Mouse (Mus musculus): ENCODE data around the gene Abcb1b. TPM values are rescaled to one million over a fixed set of nuclear protein-coding genes. Genes with fewer than 3 reads are reported as not detected.
"Not testable (repeated sequence)": the region's sequence is repeated elsewhere in the genome, so short reads cannot be mapped to it uniquely, and the experiment has no call there.

Gene Abcb1b
- total RNA-seq (2022), result 1 to 10 TPM; 4.0 to 8.6 (median 6.6) TPM

DNA sequence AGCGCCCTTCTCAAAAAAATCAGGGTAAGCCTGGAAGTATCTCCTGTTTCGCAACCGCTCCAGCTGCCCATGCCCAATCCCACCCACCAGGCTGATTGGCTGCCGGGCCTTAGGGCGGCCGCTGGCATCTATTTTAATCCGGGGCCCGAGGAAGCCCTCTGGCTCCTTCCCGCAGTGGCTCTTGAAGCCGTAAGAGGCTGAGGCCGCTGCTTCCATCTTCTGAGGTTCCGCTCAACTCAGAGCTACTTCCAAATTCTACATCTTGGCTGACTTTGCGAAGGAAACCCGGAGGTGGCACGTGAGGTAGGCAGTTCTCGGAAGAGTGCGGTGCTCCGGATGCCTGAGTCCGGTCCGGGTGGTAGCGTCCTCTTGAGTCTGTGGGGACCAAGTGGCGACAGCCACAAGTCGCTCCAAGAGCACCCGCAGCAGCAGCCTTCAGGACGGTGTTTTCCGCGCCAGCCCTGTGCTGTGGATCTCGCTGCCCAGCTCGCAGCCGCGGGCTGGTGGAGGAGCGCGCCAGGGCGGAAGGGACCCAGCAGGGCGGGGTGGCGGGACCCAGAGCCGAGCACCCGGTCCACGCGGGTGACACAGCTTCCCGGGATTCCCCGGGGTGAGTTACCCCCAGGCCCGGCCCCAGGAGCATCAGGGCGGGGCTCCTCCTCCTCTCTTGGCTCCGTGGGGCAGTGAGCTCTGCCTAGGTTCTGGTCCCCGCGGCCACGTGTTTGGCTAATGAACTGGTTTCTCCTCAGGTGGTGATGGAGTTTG, at the start of gene Abcb1b:
Gene Abcb1b, plus strand, starts transcription at position 161 of the 765 bp plus-strand sequence.
- DNase-seq (ENCODE audit: low spot score in 2 of 2), result peak; percentile 37 to 42

DNA sequence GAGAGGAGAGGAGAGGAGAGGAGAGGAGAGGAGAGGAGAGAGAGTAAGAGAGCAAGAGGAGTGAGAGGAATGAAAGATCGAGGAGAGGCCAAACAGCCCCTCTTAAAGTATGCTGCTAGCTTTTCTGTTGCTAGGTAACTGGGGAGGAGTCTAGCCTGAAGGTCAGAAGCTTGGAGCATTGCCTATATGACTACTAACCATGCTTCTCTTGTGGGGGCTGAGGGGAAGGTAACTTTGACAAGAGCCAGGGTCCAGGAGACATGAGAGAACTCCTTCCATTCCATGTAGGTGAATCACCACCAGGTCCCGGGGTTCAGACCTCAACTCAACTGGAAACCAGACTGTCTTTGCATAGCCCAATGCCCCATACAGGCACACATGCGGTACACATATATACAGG, 25.1 kb upstream of the Abcb1b start:
- DNase-seq (ENCODE audit: low spot score in 2 of 2), result no peak

DNA sequence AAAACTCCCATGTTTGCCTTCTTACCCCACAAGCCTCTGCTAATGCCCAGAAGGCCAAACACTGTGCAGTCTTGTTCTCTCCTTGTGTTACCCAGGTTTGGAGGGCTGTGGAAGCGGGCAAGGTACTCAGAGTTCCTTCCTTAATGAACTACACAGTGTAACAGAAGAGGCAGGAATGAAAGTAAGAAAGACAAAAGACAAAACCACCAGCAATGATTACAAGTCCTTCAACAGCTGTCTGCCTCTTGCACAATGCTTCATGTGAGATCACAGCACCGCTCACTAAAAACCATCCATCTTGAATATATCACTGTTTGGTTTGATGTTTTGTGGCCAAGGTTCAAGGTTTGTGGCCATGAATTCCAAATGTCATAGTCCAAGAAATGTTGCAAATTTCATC, 19.6 kb upstream of the Abcb1b start:
- no peak for DNase-seq (ENCODE audit: low spot score in 2 of 2)

DNA sequence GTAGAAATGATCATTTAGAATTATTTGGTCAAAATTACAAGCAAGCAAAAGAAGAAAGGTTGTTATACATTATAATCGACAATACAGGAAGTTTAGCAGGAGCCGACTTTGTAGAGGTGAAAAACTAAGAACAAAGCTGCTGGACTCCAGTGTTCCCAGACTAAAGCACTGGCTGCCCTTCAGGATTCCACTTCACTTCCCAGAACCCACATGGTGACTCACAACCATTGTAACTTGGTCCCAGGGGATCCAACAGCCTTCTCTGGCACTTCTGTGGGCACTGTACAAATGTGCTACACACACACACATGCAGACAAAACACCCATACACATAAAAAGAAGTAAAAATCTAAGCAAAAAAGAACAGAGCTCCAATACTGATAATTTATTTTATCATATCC, 19.2 kb upstream of the Abcb1b start:
- DNase-seq (ENCODE audit: low spot score in 2 of 2), result no peak

GRCm38 (mm10) chr5:8792281-8792680, 5.7 kb upstream of the Abcb1b start:
- DNase-seq (ENCODE audit: low spot score in 2 of 2), result no peak

GRCm38 (mm10) chr5:8798752-8799115, 787 bp downstream of the Abcb1b start:
- no peak for DNase-seq (ENCODE audit: low spot score in 2 of 2)

GRCm38 (mm10) chr5:8805742-8806141, 7.8 kb downstream of the Abcb1b start:
- DNase-seq (ENCODE audit: low spot score in 2 of 2), result peak; percentile 9 to 15

DNA sequence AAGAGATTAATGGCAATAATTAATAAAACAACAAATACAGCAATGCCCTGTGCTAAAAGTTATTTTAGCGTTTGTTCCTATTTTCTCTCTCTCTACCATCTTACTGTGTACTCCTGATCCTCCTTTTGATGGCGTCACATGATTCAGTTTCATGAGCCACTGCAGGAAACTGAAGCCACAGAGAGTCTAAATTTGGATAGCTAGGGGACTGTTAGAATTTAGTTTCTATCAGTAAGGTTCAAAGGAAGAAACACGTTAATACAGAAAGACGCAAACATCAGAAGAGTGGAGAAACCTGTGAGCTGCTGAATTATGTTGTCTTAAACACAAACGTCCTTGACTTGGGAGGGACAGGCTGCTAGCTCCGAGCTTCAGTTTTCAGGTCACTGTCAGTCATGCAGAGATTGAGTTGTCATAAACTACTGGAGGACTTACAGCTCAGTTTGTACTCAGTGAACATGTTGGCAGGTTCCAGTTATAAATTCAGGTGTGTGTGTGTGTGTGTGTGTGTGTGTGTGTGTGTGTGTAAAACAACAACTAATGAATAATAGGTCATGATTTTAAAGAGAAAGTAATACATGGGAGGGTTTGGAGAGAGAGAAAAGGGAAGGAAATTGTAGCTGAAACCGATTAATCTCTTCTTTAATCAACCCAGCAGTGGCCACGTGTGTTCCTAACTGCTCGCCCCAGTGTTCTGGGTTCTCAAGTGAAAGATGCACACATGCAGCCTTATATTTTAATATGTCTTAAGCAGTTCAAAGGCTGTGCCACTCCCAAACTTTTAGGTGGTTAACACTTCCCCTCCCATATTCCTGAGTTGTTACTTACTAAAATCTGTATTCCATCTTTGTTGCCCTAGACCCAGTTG, 9.4 kb downstream of the Abcb1b start:
- DNase-seq (ENCODE audit: low spot score in 2 of 2), result no peak

DNA sequence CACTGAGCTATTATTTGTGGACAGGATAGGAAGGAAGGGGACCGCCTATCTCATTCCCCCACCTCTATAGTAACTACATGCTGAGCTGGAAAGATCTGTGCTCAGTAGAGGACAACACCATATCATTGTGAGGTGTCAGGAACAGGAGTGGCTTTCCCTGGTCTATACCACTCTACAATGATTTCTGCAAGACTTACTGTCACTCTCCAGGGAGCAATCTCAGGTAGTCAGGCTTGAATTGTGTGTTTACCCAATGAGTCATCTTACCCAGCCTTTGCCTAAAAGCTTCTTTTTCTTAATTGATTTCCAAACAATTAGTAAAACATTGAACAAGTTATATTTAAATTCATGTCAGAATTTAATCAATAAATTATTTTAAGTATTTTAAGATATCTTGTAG, 15.9 kb downstream of the Abcb1b start:
- DNase-seq (ENCODE audit: low spot score in 2 of 2), result no peak

- DNase-seq (ENCODE audit: low spot score in 2 of 2), result no peak
These were observed 22.0 kb downstream of the Abcb1b start for GRCm38 (mm10) chr5:8819635-8820591.

DNA sequence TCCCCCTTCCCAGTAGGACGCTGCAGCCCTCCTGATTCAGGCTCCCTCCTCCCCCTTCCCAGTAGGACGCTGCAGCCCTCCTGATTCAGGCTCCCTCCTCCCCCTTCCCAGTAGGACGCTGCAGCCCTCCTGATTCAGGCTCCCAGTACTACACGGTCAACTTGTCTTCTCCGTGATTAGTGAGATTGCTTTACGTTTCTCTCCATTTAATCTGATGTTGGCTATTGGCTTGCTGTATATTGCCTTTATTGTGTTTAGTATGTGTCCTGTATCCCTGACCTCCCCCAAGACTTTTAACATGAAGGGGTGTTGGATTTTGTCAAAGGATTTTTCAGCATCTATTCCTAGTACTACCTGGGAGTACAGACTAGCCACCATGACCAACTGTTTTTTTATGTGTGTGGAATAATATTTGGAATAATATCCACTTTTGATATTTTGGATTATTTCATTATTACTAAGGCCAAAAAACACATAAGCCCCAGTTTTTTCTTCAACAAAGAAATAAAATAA, 22.7 kb downstream of the Abcb1b start:
- DNase-seq (ENCODE audit: low spot score in 2 of 2), result not testable (repeated sequence)

GRCm38 (mm10) chr5:8838661-8839438, 40.9 kb downstream of the Abcb1b start:
- no peak for DNase-seq (ENCODE audit: low spot score in 2 of 2)

- DNase-seq (ENCODE audit: low spot score in 2 of 2), result no peak
These were observed 41.7 kb downstream of the Abcb1b start for GRCm38 (mm10) chr5:8839651-8840050.

DNA sequence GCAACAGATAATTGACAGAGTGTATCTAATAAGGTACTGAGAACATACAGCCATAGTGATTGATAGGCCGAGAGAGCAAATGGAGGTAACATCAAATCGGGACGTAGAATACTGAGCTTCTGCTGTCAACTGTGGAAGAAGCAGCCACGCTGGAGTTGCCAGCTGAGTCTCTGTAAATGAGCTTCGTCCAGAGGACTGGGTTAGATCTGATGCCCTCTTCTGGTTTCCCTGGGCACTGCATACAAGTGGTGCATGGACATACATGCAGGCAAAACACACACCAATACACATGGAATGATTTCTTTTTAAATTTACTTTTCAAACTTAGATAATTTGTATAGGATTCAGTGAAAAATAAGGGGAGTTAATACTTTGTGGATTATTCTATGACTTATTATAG, 42.9 kb downstream of the Abcb1b start:
- peak in 1 of 2 experiments; percentile 44 for DNase-seq (ENCODE audit: low spot score in 2 of 2)

DNA sequence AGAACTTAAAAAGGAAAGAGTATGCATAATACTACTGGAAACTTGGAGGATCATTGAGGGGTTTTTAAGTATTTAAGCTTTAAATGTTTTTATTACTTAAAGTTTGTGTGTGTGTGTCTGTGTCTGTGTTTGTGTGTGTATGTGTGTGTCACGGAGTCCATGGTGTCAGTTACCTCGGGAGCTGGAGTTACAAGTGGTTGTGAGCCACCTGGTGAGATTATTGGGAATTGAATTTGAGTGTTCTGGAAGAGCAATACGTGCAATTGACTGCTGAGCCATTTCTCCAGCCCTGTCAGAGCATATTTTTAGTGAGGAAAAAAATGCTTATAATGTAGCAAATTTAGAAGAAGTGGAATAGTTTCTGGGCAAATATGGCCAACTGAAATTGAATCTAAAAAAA, 44.9 kb downstream of the Abcb1b start:
- no peak for DNase-seq (ENCODE audit: low spot score in 2 of 2)

- not testable (repeated sequence) for DNase-seq (ENCODE audit: low spot score in 2 of 2)
These were observed 50.9 kb downstream of the Abcb1b start for GRCm38 (mm10) chr5:8848607-8849575.

DNA sequence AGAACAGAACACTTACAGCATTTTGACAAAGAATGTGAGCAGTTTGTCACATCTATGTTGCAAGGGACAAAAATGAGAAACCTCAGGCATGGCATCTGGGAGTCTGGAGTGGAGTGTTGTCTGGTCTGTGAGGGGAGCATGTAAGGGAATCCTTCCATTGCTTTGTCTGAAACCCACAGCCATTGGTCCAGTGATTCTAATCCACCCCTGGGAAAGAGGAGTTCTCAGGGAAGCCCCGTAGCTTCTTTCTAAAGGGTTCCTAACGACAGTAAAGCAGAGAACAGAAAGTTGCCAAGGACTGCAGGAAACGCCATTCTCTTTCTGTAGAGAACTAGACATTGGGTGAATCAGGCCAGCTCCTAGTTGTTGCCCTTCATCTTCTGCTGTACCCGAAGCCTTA, 52.9 kb downstream of the Abcb1b start:
- no peak for DNase-seq (ENCODE audit: low spot score in 2 of 2)

DNA sequence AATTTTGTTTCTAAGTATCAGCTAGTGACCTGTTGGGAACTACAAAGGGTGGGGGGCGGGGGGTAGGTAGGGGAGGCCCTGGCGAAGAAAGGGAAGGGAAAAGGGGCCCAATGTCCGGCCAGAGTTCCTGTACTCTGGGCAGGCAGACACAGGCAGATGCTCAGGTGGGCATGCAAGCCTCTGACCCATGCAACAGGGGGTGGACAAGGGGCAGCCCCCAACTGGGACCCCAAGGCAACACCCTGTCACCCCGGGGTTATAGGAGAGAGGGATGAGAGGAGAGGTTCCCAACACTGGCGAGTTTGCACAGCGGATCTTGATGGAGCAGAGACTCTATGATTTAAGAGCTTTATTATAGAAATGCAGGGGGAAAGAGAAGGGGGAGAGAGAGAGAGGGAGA, 59.3 kb downstream of the Abcb1b start:
- DNase-seq (ENCODE audit: low spot score in 2 of 2), result no peak

GRCm38 (mm10) chr5:8861811-8862210, 63.9 kb downstream of the Abcb1b start:
- DNase-seq (ENCODE audit: low spot score in 2 of 2), result no peak

All from layer of hippocampus, adult 8-10 months (tissue).